Mouse (Mus musculus): Measurements from ENCODE around the gene Gm9999. TPM values are rescaled to one million over a fixed set of nuclear protein-coding genes. Genes with fewer than 3 reads are reported as not detected.

Gene Gm9999
- polyA plus RNA-seq, 1 experiment: not detected

GRCm38 (mm10) chr7:47013131-47013767 lies 29.9 kb downstream of the Gm9999 start:
- Histone ChIP-seq H3K27ac (ENCODE audit: insufficient read depth, low read length) (no peak overlapping the region), H3K27me3 (ENCODE audit: control insufficient read depth, insufficient read depth, low read length) (no peaks in the 10 kb centered on the region), H3K4me3 (replicated peaks; ENCODE audit: insufficient read depth, low read depth, low read length) (no peak overlapping the region), H3K4me1 (ENCODE audit: control insufficient read depth, insufficient read depth, low read length) (peaks cover 3% of the 10 kb centered on the region)
- 42% methylated on average over 9 of the region's 9 CpGs for WGBS
- TF ChIP-seq CTCF (IDR thresholded peaks at IDR 0.05; ENCODE audit: borderline replicate concordance, insufficient read depth, low read depth, low read length) (no peak), POLR2A (IDR thresholded peaks at IDR 0.05; ENCODE audit: borderline replicate concordance, insufficient read depth, low read length) (no peak)
- DNase-seq: no peak

GRCm38 (mm10) chr7:47014564-47015389 lies 31.4 kb downstream of the Gm9999 start:
- Histone ChIP-seq H3K27ac (ENCODE audit: insufficient read depth, low read length) (no peak overlapping the region), H3K4me3 (replicated peaks; ENCODE audit: insufficient read depth, low read depth, low read length) (no peak overlapping the region), H3K27me3 (ENCODE audit: control insufficient read depth, insufficient read depth, low read length) (no peaks in the 10 kb centered on the region), H3K4me1 (ENCODE audit: control insufficient read depth, insufficient read depth, low read length) (peaks cover 4% of the 10 kb centered on the region; the same call in 1 of the 2 replicates)
- TF ChIP-seq POLR2A (IDR thresholded peaks at IDR 0.05; ENCODE audit: borderline replicate concordance, insufficient read depth, low read length): no peak
- TF ChIP-seq CTCF (IDR thresholded peaks at IDR 0.05; ENCODE audit: borderline replicate concordance, insufficient read depth, low read depth, low read length): no peak
- no peak for DNase-seq
- 44% methylated on average over 10 of the region's 11 CpGs for WGBS

- no peak for TF ChIP-seq POLR2A (IDR thresholded peaks at IDR 0.05; ENCODE audit: borderline replicate concordance, insufficient read depth, low read length)
- peak; percentile 73 for TF ChIP-seq CTCF (IDR thresholded peaks at IDR 0.05; ENCODE audit: borderline replicate concordance, insufficient read depth, low read depth, low read length)
- 0 out of 2 replicates have a peak, but pooled peaks cover 5% of the 10 kb centered on the region for H3K4me1 ChIP-seq (ENCODE audit: control insufficient read depth, insufficient read depth, low read length)
- peak overlapping the region; percentile 3 for H3K4me3 ChIP-seq (replicated peaks; ENCODE audit: insufficient read depth, low read depth, low read length)
- H3K27me3 ChIP-seq (ENCODE audit: control insufficient read depth, insufficient read depth, low read length): no peaks in the 10 kb centered on the region
- peak; percentile 76 to 79 for DNase-seq
- no peak overlapping the region for H3K27ac ChIP-seq (ENCODE audit: insufficient read depth, low read length)
- WGBS: 3% methylated on average over 6 of the region's 6 CpGs
Measured at GRCm38 (mm10) chr7:47015390-47016065, 32.1 kb downstream of the Gm9999 start.

GRCm38 (mm10) chr7:47016602-47017001 lies 33.2 kb downstream of the Gm9999 start:
- TF ChIP-seq CTCF (IDR thresholded peaks at IDR 0.05; ENCODE audit: borderline replicate concordance, insufficient read depth, low read depth, low read length): no peak
- no peak for TF ChIP-seq POLR2A (IDR thresholded peaks at IDR 0.05; ENCODE audit: borderline replicate concordance, insufficient read depth, low read length)
- WGBS: 85% methylated on average over 3 of the region's 3 CpGs
- no peaks in the 10 kb centered on the region for H3K27me3 ChIP-seq (ENCODE audit: control insufficient read depth, insufficient read depth, low read length)

GRCm38 (mm10) chr7:47017146-47017545 lies 33.8 kb downstream of the Gm9999 start:
- DNase-seq: no peak
- no peak overlapping the region for H3K27ac ChIP-seq (ENCODE audit: insufficient read depth, low read length)
- no peaks in the 10 kb centered on the region for H3K27me3 ChIP-seq (ENCODE audit: control insufficient read depth, insufficient read depth, low read length)

More at GRCm38 (mm10) chr7:47016602-47017001, 33.2 kb downstream of the Gm9999 start:
- 0 out of 2 replicates have a peak, but pooled peaks cover 5% of the 10 kb centered on the region for H3K4me1 ChIP-seq (ENCODE audit: control insufficient read depth, insufficient read depth, low read length)
- H3K27ac ChIP-seq (ENCODE audit: insufficient read depth, low read length): no peak overlapping the region
- DNase-seq: no peak
- no peak overlapping the region for H3K4me3 ChIP-seq (replicated peaks; ENCODE audit: insufficient read depth, low read depth, low read length)

GRCm38 (mm10) chr7:47019641-47020040 lies 36.3 kb downstream of the Gm9999 start:
- no peak overlapping the region for H3K27ac ChIP-seq (ENCODE audit: insufficient read depth, low read length)
- no peak overlapping the region for H3K4me3 ChIP-seq (replicated peaks; ENCODE audit: insufficient read depth, low read depth, low read length)
- 29% methylated on average over 5 of the region's 5 CpGs for WGBS
- 0 out of 2 replicates have a peak, but pooled peaks cover 5% of the 10 kb centered on the region for H3K4me1 ChIP-seq (ENCODE audit: control insufficient read depth, insufficient read depth, low read length)
- TF ChIP-seq POLR2A (IDR thresholded peaks at IDR 0.05; ENCODE audit: borderline replicate concordance, insufficient read depth, low read length) (no peak), CTCF (IDR thresholded peaks at IDR 0.05; ENCODE audit: borderline replicate concordance, insufficient read depth, low read depth, low read length) (no peak)
- DNase-seq: peak in 1 of 2 experiments; percentile 33
- no peaks in the 10 kb centered on the region for H3K27me3 ChIP-seq (ENCODE audit: control insufficient read depth, insufficient read depth, low read length)

More at GRCm38 (mm10) chr7:47017146-47017545, 33.8 kb downstream of the Gm9999 start:
- Histone ChIP-seq H3K4me1 (ENCODE audit: control insufficient read depth, insufficient read depth, low read length) (0 out of 2 replicates have a peak, but pooled peaks cover 5% of the 10 kb centered on the region), H3K4me3 (replicated peaks; ENCODE audit: insufficient read depth, low read depth, low read length) (no peak overlapping the region)
- no peak for TF ChIP-seq CTCF (IDR thresholded peaks at IDR 0.05; ENCODE audit: borderline replicate concordance, insufficient read depth, low read depth, low read length)
- no peak for TF ChIP-seq POLR2A (IDR thresholded peaks at IDR 0.05; ENCODE audit: borderline replicate concordance, insufficient read depth, low read length)
- 72% methylated on average over 7 of the region's 7 CpGs for WGBS

- WGBS: 24% methylated on average over 8 of the region's 8 CpGs
- 0 out of 2 replicates have a peak, but pooled peaks cover 5% of the 10 kb centered on the region for H3K4me1 ChIP-seq (ENCODE audit: control insufficient read depth, insufficient read depth, low read length)
- no peak overlapping the region for H3K27ac ChIP-seq (ENCODE audit: insufficient read depth, low read length)
- H3K4me3 ChIP-seq (replicated peaks; ENCODE audit: insufficient read depth, low read depth, low read length): no peak overlapping the region
- DNase-seq: no peak
- H3K27me3 ChIP-seq (ENCODE audit: control insufficient read depth, insufficient read depth, low read length): no peaks in the 10 kb centered on the region
- TF ChIP-seq CTCF (IDR thresholded peaks at IDR 0.05; ENCODE audit: borderline replicate concordance, insufficient read depth, low read depth, low read length): no peak
- no peak for TF ChIP-seq POLR2A (IDR thresholded peaks at IDR 0.05; ENCODE audit: borderline replicate concordance, insufficient read depth, low read length)
Measured at GRCm38 (mm10) chr7:47020956-47021355, 37.6 kb downstream of the Gm9999 start.
